Mouse (Mus musculus) spleen, adult 2 months (tissue): ENCODE results near the gene Cenpl.
"Not testable (repeated sequence)": the region's sequence is repeated elsewhere in the genome, so short reads cannot be mapped to it uniquely, and the experiment has no call there.

Source experiments
- CTCF ChIP-seq: fragments of 200-500 bp; IDR thresholded peaks from 2 replicates; pipeline ENCODE4 v1.5.1; 2011; ENCODE audit warnings: mild to moderate bottlenecking, inconsistent platforms; ENCODE audit not compliant: insufficient read depth, insufficient read length, insufficient replicate concordance; ENCODE audit errors: extremely low read depth
- POLR2A ChIP-seq: fragments of 200-500 bp; IDR thresholded peaks from 2 replicates; pipeline ENCODE4 v1.6.1; 2011; ENCODE audit warnings: low read depth, low read length, inconsistent platforms

GRCm38 (mm10) chr1:161028427-161028826, 42.1 kb upstream of the Cenpl start:
- TF ChIP-seq POLR2A, CTCF: not testable (repeated sequence)
